Mouse (Mus musculus) limb, embryonic 10.5 days (tissue): ENCODE measurements around the gene Gbx1. TPM values are rescaled to one million over a fixed set of nuclear protein-coding genes. Genes with fewer than 3 reads are reported as not detected.
"Not testable (repeated sequence)": the region's sequence is repeated elsewhere in the genome, so short reads cannot be mapped to it uniquely, and the experiment has no call there.

ENCODE experiments used
- DNase-seq: peaks from one replicate; pipeline ENCODE4 v3.0.0-alpha.2; 2017; ENCODE audit warnings: low spot score
- H3K27ac ChIP-seq: fragments of 300-500 bp; sonication (generic); 2 replicates; pipeline ENCODE4 v1.5.1; 2016; ENCODE audit warnings: mild to moderate bottlenecking
- H3K27me3 ChIP-seq: fragments of 300-500 bp; sonication (generic); 2 replicates; pipeline ENCODE4 v1.6.1; 2016; ENCODE audit warnings: low read depth, mild to moderate bottlenecking; ENCODE audit not compliant: poor library complexity, severe bottlenecking
- H3K36me3 ChIP-seq: fragments of 300-500 bp; sonication (generic); 2 replicates; pipeline ENCODE4 v1.6.1; 2016; ENCODE audit warnings: mild to moderate bottlenecking, moderate library complexity
- H3K4me1 ChIP-seq: fragments of 300-500 bp; sonication (generic); 2 replicates; pipeline ENCODE4 v1.6.1; 2016
- H3K4me3 ChIP-seq: fragments of 300-500 bp; sonication (generic); 2 replicates; pipeline ENCODE4 v1.5.1; 2016; ENCODE audit warnings: mild to moderate bottlenecking, moderate library complexity
- H3K9me3 ChIP-seq: fragments of 300-500 bp; sonication (generic); replicated peaks from 2 replicates; pipeline ENCODE4 v1.6.1; 2016; ENCODE audit warnings: mild to moderate bottlenecking
- WGBS: fragments of 180-500 bp; shearing (Covaris S2); methylation state at CpG from one replicate; pipeline ENCODE4 v1.1.7; 2016; 5-methylcytosine and 5-hydroxymethylcytosine counted together
- polyA plus RNA-seq: library from polyadenylated mRNA; unstranded; fragments of >200 nt; fragmentation: Nextera tagmentation; extraction: Ambion mirVana; gene quantifications from 2 replicates; pipeline ENCODE4 v1.2.1, GENCODE M21; 2016

The Gbx1 gene
- 0.04 TPM in 1 of 2 replicates, not detected in the other for polyA plus RNA-seq

- H3K4me1 ChIP-seq = peaks cover 18% of the 10 kb centered on the region
- H3K27ac ChIP-seq = peak within 1 kb of the TSS; percentile 40; the same call in 1 of the 2 replicates
- peaks cover 98% of the 10 kb centered on the region for H3K27me3 ChIP-seq
- no peaks in the 10 kb centered on the region for H3K36me3 ChIP-seq
- H3K9me3 ChIP-seq = no peaks in the 10 kb centered on the region
- DNase-seq = peak; percentile 65
- peak within 1 kb of the TSS; percentile 50 for H3K4me3 ChIP-seq
- WGBS = under 1% methylated on average over 49 of the region's 49 CpGs
These were observed at the start of gene Gbx1 for GRCm38 (mm10) chr5:24526889-24527230. Gbx1 (minus strand) TSS chr5:24527202.

- WGBS = 1% methylated on average over 32 of the region's 32 CpGs
- peaks cover 16% of the 10 kb centered on the region for H3K4me1 ChIP-seq
These were observed 49.8 kb upstream of the Gbx1 start for GRCm38 (mm10) chr5:24576801-24577182.

GRCm38 (mm10) chr5:24575948-24576347, 48.9 kb upstream of the Gbx1 start:
- Histone ChIP-seq H3K9me3 (no peaks in the 10 kb centered on the region), H3K27ac (no peak overlapping the region), H3K4me3 (peak overlapping the region; percentile 89), H3K4me1 (peaks cover 16% of the 10 kb centered on the region), H3K36me3 (peaks cover 50% of the 10 kb centered on the region), H3K27me3 (no peaks in the 10 kb centered on the region)
- WGBS = 98% methylated on average over 1 of the region's 1 CpGs
- DNase-seq = no peak

More at GRCm38 (mm10) chr5:24576801-24577182, 49.8 kb upstream of the Gbx1 start:
- no peaks in the 10 kb centered on the region for H3K9me3 ChIP-seq
- H3K27ac ChIP-seq = peak overlapping the region; percentile 91
- H3K4me3 ChIP-seq = peak overlapping the region; percentile 89
- no peaks in the 10 kb centered on the region for H3K27me3 ChIP-seq
- DNase-seq = no peak
- peaks cover 41% of the 10 kb centered on the region for H3K36me3 ChIP-seq

GRCm38 (mm10) chr5:24556709-24557108, 29.7 kb upstream of the Gbx1 start, which contains the start of gene 4931409K22Rik:
4931409K22Rik (minus strand) TSS chr5:24556809.
- H3K4me1 ChIP-seq = peaks cover 23% of the 10 kb centered on the region
- no peak for DNase-seq
- peaks cover 11% of the 10 kb centered on the region for H3K27me3 ChIP-seq
- H3K27ac ChIP-seq = no peak within 1 kb of the TSS
- no peaks in the 10 kb centered on the region for H3K9me3 ChIP-seq
- H3K4me3 ChIP-seq = no peak within 1 kb of the TSS
- 69% methylated on average over 2 of the region's 2 CpGs for WGBS
- H3K36me3 ChIP-seq = no peaks in the 10 kb centered on the region

- Histone ChIP-seq H3K4me1 (peaks cover 37% of the 10 kb centered on the region), H3K27me3 (peaks cover 24% of the 10 kb centered on the region)
- H3K27ac ChIP-seq, H3K9me3 ChIP-seq, H3K4me3 ChIP-seq, DNase-seq, H3K36me3 ChIP-seq: not testable (repeated sequence)
- 90% methylated on average over 7 of the region's 7 CpGs for WGBS
These were observed 28.3 kb upstream of the Gbx1 start for GRCm38 (mm10) chr5:24555335-24555734.

GRCm38 (mm10) chr5:24553621-24554244, 26.7 kb upstream of the Gbx1 start:
- Histone ChIP-seq H3K4me3 (no peak overlapping the region), H3K9me3 (no peaks in the 10 kb centered on the region), H3K27ac (no peak overlapping the region), H3K4me1 (peaks cover 38% of the 10 kb centered on the region), H3K27me3 (peaks cover 38% of the 10 kb centered on the region), H3K36me3 (no peaks in the 10 kb centered on the region)
- no peak for DNase-seq
- WGBS = 67% methylated on average over 5 of the region's 5 CpGs

GRCm38 (mm10) chr5:24551317-24551688, 24.3 kb upstream of the Gbx1 start:
- Histone ChIP-seq H3K4me3 (peak overlapping the region; percentile 37), H3K36me3 (no peaks in the 10 kb centered on the region), H3K27ac (peak overlapping the region; percentile 10; the same call in 1 of the 2 replicates), H3K4me1 (peaks cover 38% of the 10 kb centered on the region), H3K9me3 (no peaks in the 10 kb centered on the region), H3K27me3 (peaks cover 42% of the 10 kb centered on the region)
- 50% methylated on average over 2 of the region's 2 CpGs for WGBS
- DNase-seq = no peak

- peak overlapping the region; percentile 37 for H3K4me3 ChIP-seq
- H3K27ac ChIP-seq = peak overlapping the region; percentile 10; the same call in 1 of the 2 replicates
- H3K4me1 ChIP-seq = peaks cover 38% of the 10 kb centered on the region
- DNase-seq = no peak
- no peaks in the 10 kb centered on the region for H3K36me3 ChIP-seq
- peaks cover 42% of the 10 kb centered on the region for H3K27me3 ChIP-seq
- H3K9me3 ChIP-seq = no peaks in the 10 kb centered on the region
- 42% methylated on average over 26 of the region's 26 CpGs for WGBS
These were observed 23.8 kb upstream of the Gbx1 start for GRCm38 (mm10) chr5:24550598-24551316.

- DNase-seq = no peak
- no peaks in the 10 kb centered on the region for H3K9me3 ChIP-seq
- peaks cover 15% of the 10 kb centered on the region for H3K4me1 ChIP-seq
- H3K27ac ChIP-seq = no peak overlapping the region
- no peaks in the 10 kb centered on the region for H3K36me3 ChIP-seq
- no peak overlapping the region for H3K4me3 ChIP-seq
- WGBS = 78% methylated on average over 7 of the region's 7 CpGs
- peaks cover 38% of the 10 kb centered on the region for H3K27me3 ChIP-seq
These were observed 15.6 kb upstream of the Gbx1 start for GRCm38 (mm10) chr5:24542643-24543042.

- peaks cover 18% of the 10 kb centered on the region for H3K4me1 ChIP-seq
- DNase-seq = no peak
- no peaks in the 10 kb centered on the region for H3K36me3 ChIP-seq
- no peaks in the 10 kb centered on the region for H3K9me3 ChIP-seq
- no peak overlapping the region; the same call in 1 of the 2 replicates for H3K27ac ChIP-seq
- WGBS = 30% methylated on average over 6 of the region's 6 CpGs
- no peak overlapping the region; the same call in 1 of the 2 replicates for H3K4me3 ChIP-seq
- peaks cover 51% of the 10 kb centered on the region for H3K27me3 ChIP-seq
These were observed 14.2 kb upstream of the Gbx1 start for GRCm38 (mm10) chr5:24541144-24541569.

GRCm38 (mm10) chr5:24540387-24541143, 13.6 kb upstream of the Gbx1 start, which contains the start of gene Asb10:
Asb10 (minus strand) TSS chr5:24540978.
- H3K36me3 ChIP-seq = no peaks in the 10 kb centered on the region
- H3K27ac ChIP-seq = no peak within 1 kb of the TSS; the same call in none of the 2 replicates
- H3K4me1 ChIP-seq = peaks cover 18% of the 10 kb centered on the region
- H3K27me3 ChIP-seq = peaks cover 51% of the 10 kb centered on the region
- H3K4me3 ChIP-seq = peak within 1 kb of the TSS; percentile 24; the same call in 1 of the 2 replicates
- no peak for DNase-seq
- no peaks in the 10 kb centered on the region for H3K9me3 ChIP-seq
- 41% methylated on average over 14 of the region's 14 CpGs for WGBS

- no peaks in the 10 kb centered on the region for H3K36me3 ChIP-seq
- H3K4me3 ChIP-seq = no peak overlapping the region
- H3K4me1 ChIP-seq = peaks cover 18% of the 10 kb centered on the region
- H3K9me3 ChIP-seq = no peaks in the 10 kb centered on the region
- WGBS = 83% methylated on average over 22 of the region's 22 CpGs
- no peak overlapping the region for H3K27ac ChIP-seq
- peaks cover 51% of the 10 kb centered on the region for H3K27me3 ChIP-seq
- DNase-seq = no peak
These were observed 12.7 kb upstream of the Gbx1 start for GRCm38 (mm10) chr5:24539571-24540296.
